Comparison of ENCODE assay signal across 8 mouse cellular contexts in genomic region chr4:135272640-135273306, GRCm38 (mm10). TPM values are rescaled to one million over a fixed set of nuclear protein-coding genes. Genes with fewer than 3 reads are reported as not detected.
A peak's percentile ranks its signal among the peaks of the same experiment; 100 is the strongest.
DNase-seq lines count a peak whose midpoint lies in the region; ATAC-seq lines count a peak whose summit lies in the region.

TSS of gene Clic4 (minus strand) at chr4:135272814.

- peak; percentile 98 for DNase-seq in ES-CJ7 (ENCODE audit: low read depth, low spot score)
- peak; percentile 83 for DNase-seq in cerebellum, adult 11 months
- DNase-seq in forebrain, embryonic 14.5 days (ENCODE audit: low spot score): peak; percentile 99
- DNase-seq in heart, postnatal 14 days: peak; percentile 100
- DNase-seq in layer of hippocampus, adult 11-12 months (ENCODE audit: low spot score): peak; percentile 97
- DNase-seq in lung, adult 18-20 months: peak; percentile 99 to 100
- peak; percentile 100 for DNase-seq in testis, postnatal 14 days (ENCODE audit: low spot score)

- H3K4me2 ChIP-seq in forebrain, embryonic 14.5 days (ENCODE audit: low read length): peak within 1 kb of the TSS; percentile 67
- H3K4me2 ChIP-seq in neural tube, embryonic 15.5 days: peak within 1 kb of the TSS; percentile 79

- ATAC-seq in forebrain, embryonic 14.5 days: peak; percentile 99
- peak; percentile 98 for ATAC-seq in neural tube, embryonic 15.5 days (ENCODE audit: low FRiP score)

- WGBS in forebrain, embryonic 14.5 days: under 1% methylated on average over 51 of the region's 64 CpGs
- under 1% methylated on average over 59 of the region's 64 CpGs for WGBS in neural tube, embryonic 15.5 days

- no peaks in the 10 kb centered on the region for H3K9me3 ChIP-seq in forebrain, embryonic 14.5 days (replicated peaks; ENCODE audit: control insufficient read depth, low read length)
- H3K9me3 ChIP-seq in neural tube, embryonic 15.5 days (replicated peaks): no peaks in the 10 kb centered on the region

- peaks cover 32% of the 10 kb centered on the region for H3K4me1 ChIP-seq in forebrain, embryonic 14.5 days (ENCODE audit: control insufficient read depth, insufficient read depth, low read length)
- peaks cover 39% of the 10 kb centered on the region for H3K4me1 ChIP-seq in neural tube, embryonic 15.5 days

- H3K36me3 ChIP-seq in forebrain, embryonic 14.5 days (ENCODE audit: control insufficient read depth, insufficient read depth, low read length): no peaks in the 10 kb centered on the region
- H3K36me3 ChIP-seq in neural tube, embryonic 15.5 days: no peaks in the 10 kb centered on the region

- peak within 1 kb of the TSS; percentile 91 for H3K4me3 ChIP-seq in forebrain, embryonic 14.5 days (ENCODE audit: low read depth, low read length)
- H3K4me3 ChIP-seq in neural tube, embryonic 15.5 days (replicated peaks): peak within 1 kb of the TSS; percentile 66

- intact Hi-C loops in heart, postnatal 14 days (cut with DNase I): loop anchor here (1.0 kb wide), 1 partner anchor 42 kb away; no protein-coding TSS in a partner anchor

- H3K9ac ChIP-seq in forebrain, embryonic 14.5 days (ENCODE audit: low read length): peak within 1 kb of the TSS; percentile 93
- peak within 1 kb of the TSS; percentile 90 for H3K9ac ChIP-seq in neural tube, embryonic 15.5 days (replicated peaks)

- peak within 1 kb of the TSS; percentile 94 for H3K27ac ChIP-seq in forebrain, embryonic 14.5 days (ENCODE audit: low read depth, low read length)
- peak within 1 kb of the TSS; percentile 92 for H3K27ac ChIP-seq in neural tube, embryonic 15.5 days (replicated peaks)

- 0 out of 2 replicates have a peak, but pooled peaks cover 3% of the 10 kb centered on the region for H3K27me3 ChIP-seq in forebrain, embryonic 14.5 days (replicated peaks; ENCODE audit: control insufficient read depth, insufficient read depth, low read length)
- peaks cover 9% of the 10 kb centered on the region; the same call in 1 of the 2 replicates for H3K27me3 ChIP-seq in neural tube, embryonic 15.5 days (replicated peaks)

RNA-seq across cellular contexts. Expression of gene Clic4, which starts in this region (rescaled TPM):
- polyA plus RNA-seq in forebrain, embryonic 14.5 days (2014; fragmentation: Nextera tagmentation; extraction: Ambion mirVana): 74.1 and 74.4 TPM in 2 replicates
- 100 to 1,000 TPM; 251 to 264 TPM for total RNA-seq in heart, postnatal 14 days (2021)
- polyA plus RNA-seq in neural tube, embryonic 15.5 days (2015; fragmentation: Nextera tagmentation; extraction: Ambion mirVana): 45.3 and 62.7 TPM in 2 replicates

Comparison
In these comparisons a context has a peak if more than half of its experiments do, and no peak if none do; other contexts are left out.
1. Peak in every context shown above with its lines: DNase-seq, ATAC-seq, H3K4me3 ChIP-seq and H3K27ac ChIP-seq.